Mouse (Mus musculus): ENCODE measurements at regions not wholly inside any gene's neighbourhood (a gene's known extent, or its start where the extent isn't known, plus 50 kb on each side); places are given as distances from the start of the nearest gene placed in this dataset.

DNA sequence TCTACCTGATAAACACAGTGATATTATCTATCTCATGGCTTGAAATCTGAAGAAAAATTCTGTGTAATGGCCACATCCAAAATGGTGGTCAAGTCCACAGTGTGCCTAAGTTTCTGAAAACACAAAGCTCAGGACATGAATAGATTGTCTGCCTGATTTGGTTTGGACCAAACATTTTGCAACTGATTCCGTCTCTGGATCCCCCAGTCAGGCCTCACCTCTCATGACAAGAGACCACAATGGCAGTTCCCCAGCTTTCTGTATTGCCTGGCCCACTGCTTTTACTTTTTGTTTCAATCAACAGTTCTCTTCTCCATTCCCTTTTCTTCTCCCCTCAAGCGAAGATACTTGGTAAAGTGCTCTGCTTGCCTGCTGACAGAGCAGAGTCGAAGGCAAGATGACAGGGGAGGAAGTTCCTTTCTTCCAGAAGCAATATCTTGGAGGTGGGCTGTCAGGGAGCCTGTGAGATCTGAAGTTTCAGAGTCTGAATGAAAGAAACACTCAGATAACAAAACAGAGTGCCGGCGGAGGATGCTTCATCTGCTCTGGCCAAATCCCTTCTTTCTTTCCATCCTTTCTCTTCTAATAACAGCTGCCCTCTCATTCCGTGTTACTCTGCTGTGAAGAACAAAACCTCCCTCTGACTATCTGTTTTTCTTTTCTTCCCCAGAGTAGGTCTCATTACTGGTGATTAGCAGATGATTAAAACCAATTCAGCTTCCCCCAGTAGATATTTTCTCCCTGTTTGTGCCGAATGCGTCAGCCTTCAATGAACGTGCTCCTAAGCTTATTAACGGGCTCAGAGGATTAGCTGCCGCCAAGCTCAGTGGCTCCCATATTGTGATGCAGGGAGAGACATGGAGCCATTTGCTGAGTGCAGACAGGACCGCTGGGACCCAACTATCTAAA lies 360.7 kb downstream of the Tmem182 start:
- TF ChIP-seq CTCF (IDR thresholded peaks at IDR 0.05; ENCODE audit: low read depth, low read length) (no peak), POLR2A (IDR thresholded peaks at IDR 0.05; ENCODE audit: extremely low read depth, insufficient read depth, low read length) (no peak)

Data from liver, adult 2 months (tissue).